36 mouse cellular contexts compared by ENCODE assay signal in genomic region chr17:28581056-28581455, GRCm38 (mm10). TPM values are rescaled to one million over a fixed set of nuclear protein-coding genes. Genes with fewer than 3 reads are reported as not detected.
A peak's percentile ranks its signal among the peaks of the same experiment; 100 is the strongest.
DNase-seq lines count a peak whose midpoint lies in the region; ATAC-seq and TF ChIP-seq lines count a peak whose summit lies in the region.
"Had no signal": no experiment of that assay in that cellular context is flagged by ENCODE, and none has a peak within 500 bp of the region (broad histone marks: within the 10 kb centered on the region; RNA-seq: fewer than 3 reads in every experiment).

No protein-coding gene starts in this region.

- no peaks in the 10 kb centered on the region for H3K36me3 ChIP-seq in intestine, postnatal 0 days (ENCODE audit: control insufficient read depth, insufficient read depth)
- no peaks in the 10 kb centered on the region for H3K36me3 ChIP-seq in intestine, embryonic 16.5 days (ENCODE audit: control insufficient read depth, insufficient read depth, low read length)
- H3K36me3 ChIP-seq in lung, embryonic 14.5 days (ENCODE audit: insufficient read depth) = no peaks in the 10 kb centered on the region
- H3K36me3 ChIP-seq: forebrain, embryonic 15.5 days; heart, embryonic 12.5 days; liver, embryonic 13.5 days; midbrain, embryonic 10.5 days; neural tube, embryonic 15.5 days had no signal

- H3K4me3 ChIP-seq in intestine, postnatal 0 days (ENCODE audit: low read depth, low read length) = no peak overlapping the region
- H3K4me3 ChIP-seq in intestine, embryonic 16.5 days (ENCODE audit: low read length) = no peak overlapping the region
- no peak overlapping the region for H3K4me3 ChIP-seq in lung, embryonic 14.5 days (ENCODE audit: low read depth, low read length)
- H3K4me3 ChIP-seq: forebrain, embryonic 15.5 days; gastrocnemius, adult 2 months; heart, embryonic 12.5 days; liver, embryonic 13.5 days; midbrain, embryonic 10.5 days; neural tube, embryonic 15.5 days had no signal

- no peaks in the 10 kb centered on the region for H3K4me1 ChIP-seq in intestine, postnatal 0 days (replicated peaks; ENCODE audit: control insufficient read depth, insufficient read depth, low read length)
- no peaks in the 10 kb centered on the region for H3K4me1 ChIP-seq in intestine, embryonic 16.5 days (ENCODE audit: control insufficient read depth, insufficient read depth, low read length)
- H3K4me1 ChIP-seq in lung, embryonic 14.5 days (ENCODE audit: insufficient read depth) = no peaks in the 10 kb centered on the region
- H3K4me1 ChIP-seq: forebrain, embryonic 15.5 days; heart, embryonic 12.5 days; liver, embryonic 13.5 days had no signal

- WGBS in intestine, postnatal 0 days = 56% methylated on average over 2 of the region's 2 CpGs
- 53% methylated on average over 2 of the region's 2 CpGs for WGBS in intestine, embryonic 16.5 days
- 47% methylated on average over 2 of the region's 2 CpGs for WGBS in lung, embryonic 14.5 days

- H3K27me3 ChIP-seq in intestine, postnatal 0 days (replicated peaks; ENCODE audit: control insufficient read depth, insufficient read depth, low read length) = no peaks in the 10 kb centered on the region
- H3K27me3 ChIP-seq in intestine, embryonic 16.5 days (replicated peaks; ENCODE audit: control insufficient read depth, insufficient read depth, low read length) = no peaks in the 10 kb centered on the region
- H3K27me3 ChIP-seq in lung, embryonic 14.5 days (ENCODE audit: insufficient read depth, low read length) = no peaks in the 10 kb centered on the region
- H3K27me3 ChIP-seq: forebrain, embryonic 15.5 days; liver, embryonic 13.5 days; neural tube, embryonic 15.5 days had no signal

- H3K9ac ChIP-seq in intestine, postnatal 0 days (ENCODE audit: low read depth, low read length) = no peak overlapping the region
- H3K9ac ChIP-seq in intestine, embryonic 16.5 days (ENCODE audit: low read depth, low read length) = no peak overlapping the region
- H3K9ac ChIP-seq in lung, embryonic 14.5 days = no peak overlapping the region
- H3K9ac ChIP-seq: forebrain, embryonic 15.5 days; heart, embryonic 12.5 days; hindbrain, embryonic 14.5 days; liver, embryonic 13.5 days; neural tube, embryonic 15.5 days had no signal

- no peak overlapping the region for H3K4me2 ChIP-seq in intestine, postnatal 0 days (replicated peaks; ENCODE audit: low read depth)
- no peak overlapping the region for H3K4me2 ChIP-seq in intestine, embryonic 16.5 days (ENCODE audit: low read depth, low read length)
- H3K4me2 ChIP-seq in lung, embryonic 14.5 days = no peak overlapping the region
- H3K4me2 ChIP-seq: forebrain, embryonic 15.5 days; heart, embryonic 12.5 days; hindbrain, embryonic 14.5 days; liver, embryonic 13.5 days; neural tube, embryonic 15.5 days had no signal

- no peak for DNase-seq in lung, embryonic 14.5 days
- DNase-seq in lung, postnatal 25 days (ENCODE audit: low spot score) = no peak
- peak; percentile 38 for DNase-seq in R1 (ENCODE audit: low read depth, low spot score)
- peak; percentile 24 for DNase-seq in retina, postnatal 1 day
- no peak for DNase-seq in natural killer cell, adult 2 months (ENCODE audit: low spot score in 2 of 2)
- DNase-seq: cerebellum, adult 18-20 months; gastrocnemius, postnatal 36 days had no signal

- peak; percentile 34; the same call in 1 of the 2 replicates for TF ChIP-seq CTCF in intestine, postnatal 0 days (IDR thresholded peaks at IDR 0.05; ENCODE audit: low read depth)
- TF ChIP-seq CTCF in lung, embryonic 14.5 days (IDR thresholded peaks at IDR 0.05; ENCODE audit: low read depth) = 0 out of 2 replicates have a peak, but pooled peaks have one; percentile 7

- H3K9me3 ChIP-seq in intestine, postnatal 0 days (ENCODE audit: control insufficient read depth) = no peaks in the 10 kb centered on the region
- no peaks in the 10 kb centered on the region for H3K9me3 ChIP-seq in intestine, embryonic 16.5 days (ENCODE audit: control insufficient read depth, low read length)
- H3K9me3 ChIP-seq in lung, embryonic 14.5 days (ENCODE audit: low read depth, low read length) = no peaks in the 10 kb centered on the region
- H3K9me3 ChIP-seq: forebrain, embryonic 15.5 days; G1E; heart, embryonic 12.5 days; liver, embryonic 13.5 days; midbrain, embryonic 10.5 days; neural tube, embryonic 15.5 days had no signal

- no peak overlapping the region for H3K27ac ChIP-seq in intestine, postnatal 0 days (ENCODE audit: low read depth, low read length)
- H3K27ac ChIP-seq in intestine, embryonic 16.5 days (ENCODE audit: low read length) = no peak overlapping the region
- H3K27ac ChIP-seq in lung, embryonic 14.5 days (ENCODE audit: low read depth) = no peak overlapping the region
- H3K27ac ChIP-seq: forebrain, embryonic 15.5 days; gastrocnemius, adult 2 months; hindbrain, embryonic 14.5 days; liver, embryonic 13.5 days; midbrain, embryonic 10.5 days; neural tube, embryonic 15.5 days had no signal

- no peak for ATAC-seq in intestine, postnatal 0 days
- no peak for ATAC-seq in intestine, embryonic 16.5 days
- ATAC-seq in lung, embryonic 14.5 days (ENCODE audit: insufficient read depth) = no peak
- ATAC-seq in erythroblast, adult 5-6 weeks (replicated peaks; ENCODE audit: low FRiP score, poor library complexity, severe bottlenecking) = no peak
- ATAC-seq: forebrain, embryonic 15.5 days; inflammation-experienced regulatory T-cells, adult 6 months; Patski had no signal

RNA-seq across cellular contexts. Expression of gene Lhfpl5, which starts 5.6 kb away (rescaled TPM):
- 0.90 and 1.3 TPM in 2 replicates for polyA plus RNA-seq in intestine, postnatal 0 days (2015; fragmentation: Nextera tagmentation; extraction: Ambion mirVana)
- 0.92 and 1.0 TPM in 2 replicates for polyA plus RNA-seq in intestine, embryonic 16.5 days (2015; fragmentation: Nextera tagmentation; extraction: Ambion mirVana)
- polyA plus RNA-seq in lung, embryonic 14.5 days (2014; fragmentation: Nextera tagmentation; extraction: Ambion mirVana) = 0.20 and 0.32 TPM in 2 replicates
- total RNA-seq in erythroblast, adult 5-6 weeks (2015; ENCODE audit: low replicate concordance) = not detected in 2 replicates
- total RNA-seq in erythroblast, adult 5-6 weeks (2017; ENCODE audit: low replicate concordance) = not detected in 2 replicates
- total RNA-seq: G1E; gastrocnemius, adult 2 months; gastrocnemius, postnatal 36 days; heart, adult 18-20 months; hematopoietic stem cell, adult 5-6 weeks; megakaryocyte progenitor cell, adult 5-6 weeks; monocyte, adult 5-6 weeks had no signal
- polyA plus RNA-seq: G1E; liver, embryonic 13.5 days; lung, adult 2 months; spleen, adult 2 months had no signal

RNA-seq across cellular contexts. Expression of gene Clps, which starts 20.5 kb away (rescaled TPM):
- polyA plus RNA-seq in intestine, postnatal 0 days (2015; fragmentation: Nextera tagmentation; extraction: Ambion mirVana) = 104 and 125 TPM in 2 replicates
- 1,810 and 2,508 TPM in 2 replicates for polyA plus RNA-seq in intestine, embryonic 16.5 days (2015; fragmentation: Nextera tagmentation; extraction: Ambion mirVana)
- 0.33 and 0.80 TPM in 2 replicates for polyA plus RNA-seq in lung, embryonic 14.5 days (2014; fragmentation: Nextera tagmentation; extraction: Ambion mirVana)
- total RNA-seq in erythroblast, adult 5-6 weeks (2015; ENCODE audit: low replicate concordance) = not detected in 2 replicates
- not detected in 2 replicates for total RNA-seq in erythroblast, adult 5-6 weeks (2017; ENCODE audit: low replicate concordance)
- total RNA-seq: adrenal gland, adult 18-20 months; adrenal gland, postnatal 25 days; CH12.LX; G1E; gastrocnemius, adult 2 months; gastrocnemius, postnatal 36 days; heart, adult 18-20 months; hematopoietic stem cell, adult 5-6 weeks; layer of hippocampus, postnatal 14 days; left cerebral cortex, postnatal 4 days; megakaryocyte progenitor cell, adult 5-6 weeks; monocyte, adult 5-6 weeks had no signal
- polyA plus RNA-seq: brain, embryonic 14.5 days; embryonic facial prominence, embryonic 11.5 days; forebrain, embryonic 15.5 days; G1E; heart, postnatal 0 days; hindbrain, embryonic 14.5 days; inflammation-experienced regulatory T-cells, adult 6 months; midbrain, embryonic 10.5 days; neural tube, embryonic 15.5 days; Patski had no signal

RNA-seq across cellular contexts. Expression of gene Clpsl2, which starts 31.8 kb away (rescaled TPM):
- not detected in 2 replicates for polyA plus RNA-seq in intestine, postnatal 0 days (2015; fragmentation: Nextera tagmentation; extraction: Ambion mirVana)
- polyA plus RNA-seq in intestine, embryonic 16.5 days (2015; fragmentation: Nextera tagmentation; extraction: Ambion mirVana) = not detected in 2 replicates
- polyA plus RNA-seq in lung, embryonic 14.5 days (2014; fragmentation: Nextera tagmentation; extraction: Ambion mirVana) = not detected in 2 replicates
- total RNA-seq in erythroblast, adult 5-6 weeks (2015; ENCODE audit: low replicate concordance) = not detected in 2 replicates
- not detected in 2 replicates for total RNA-seq in erythroblast, adult 5-6 weeks (2017; ENCODE audit: low replicate concordance)
- total RNA-seq: adrenal gland, adult 18-20 months; adrenal gland, postnatal 25 days; CH12.LX; G1E; gastrocnemius, adult 2 months; gastrocnemius, postnatal 36 days; heart, adult 18-20 months; hematopoietic stem cell, adult 5-6 weeks; layer of hippocampus, postnatal 14 days; left cerebral cortex, postnatal 4 days; megakaryocyte progenitor cell, adult 5-6 weeks; monocyte, adult 5-6 weeks had no signal
- polyA plus RNA-seq: embryonic facial prominence, embryonic 11.5 days; forebrain, embryonic 15.5 days; G1E; heart, embryonic 12.5 days; heart, postnatal 0 days; hindbrain, embryonic 14.5 days; inflammation-experienced regulatory T-cells, adult 6 months; limb, embryonic 14.5 days; liver, embryonic 13.5 days; lung, adult 2 months; midbrain, embryonic 10.5 days; neural tube, embryonic 15.5 days; Patski; spleen, adult 2 months; stomach, embryonic 14.5 days had no signal

RNA-seq across cellular contexts. Expression of gene Srpk1, which starts 41.5 kb away (rescaled TPM):
- polyA plus RNA-seq in intestine, postnatal 0 days (2015; fragmentation: Nextera tagmentation; extraction: Ambion mirVana) = 55.2 and 70.3 TPM in 2 replicates
- 72.0 and 83.2 TPM in 2 replicates for polyA plus RNA-seq in intestine, embryonic 16.5 days (2015; fragmentation: Nextera tagmentation; extraction: Ambion mirVana)
- 105 and 122 TPM in 2 replicates for polyA plus RNA-seq in lung, embryonic 14.5 days (2014; fragmentation: Nextera tagmentation; extraction: Ambion mirVana)
- total RNA-seq in erythroblast, adult 5-6 weeks (2015; ENCODE audit: low replicate concordance) = 13.6 and 43.2 TPM in 2 replicates
- total RNA-seq in erythroblast, adult 5-6 weeks (2017; ENCODE audit: low replicate concordance) = 22.6 and 43.2 TPM in 2 replicates

RNA-seq across cellular contexts. Expression of gene Armc12, which starts 50.5 kb away (rescaled TPM):
- polyA plus RNA-seq in intestine, postnatal 0 days (2015; fragmentation: Nextera tagmentation; extraction: Ambion mirVana) = not detected in 2 replicates
- not detected in 2 replicates for polyA plus RNA-seq in intestine, embryonic 16.5 days (2015; fragmentation: Nextera tagmentation; extraction: Ambion mirVana)
- polyA plus RNA-seq in lung, embryonic 14.5 days (2014; fragmentation: Nextera tagmentation; extraction: Ambion mirVana) = not detected in 2 replicates
- not detected in 2 replicates for total RNA-seq in erythroblast, adult 5-6 weeks (2015; ENCODE audit: low replicate concordance)
- not detected in 2 replicates for total RNA-seq in erythroblast, adult 5-6 weeks (2017; ENCODE audit: low replicate concordance)
- total RNA-seq: adrenal gland, adult 18-20 months; adrenal gland, postnatal 25 days; CH12.LX; G1E; gastrocnemius, adult 2 months; gastrocnemius, postnatal 36 days; heart, adult 18-20 months; hematopoietic stem cell, adult 5-6 weeks; layer of hippocampus, postnatal 14 days; left cerebral cortex, postnatal 4 days; megakaryocyte progenitor cell, adult 5-6 weeks had no signal
- polyA plus RNA-seq: embryonic facial prominence, embryonic 11.5 days; forebrain, embryonic 15.5 days; G1E; heart, embryonic 12.5 days; heart, postnatal 0 days; hindbrain, embryonic 14.5 days; liver, embryonic 13.5 days; lung, adult 2 months; midbrain, embryonic 10.5 days; neural tube, embryonic 15.5 days; Patski; stomach, embryonic 14.5 days had no signal

Comparison
In these comparisons a context has a peak if more than half of its experiments do, and no peak if none do; other contexts are left out.
1. DNase-seq: peak in R1 (single experiment) and retina, postnatal 1 day (single experiment); none in lung, embryonic 14.5 days (single experiment), lung, postnatal 25 days (single experiment) and natural killer cell, adult 2 months (0 of 2).
2. RNA of gene Clps, which starts 20.5 kb away (polyA plus RNA-seq): 1,810 to 2,508 TPM in intestine, embryonic 16.5 days and 104 to 125 TPM in intestine, postnatal 0 days; 0.33 to 0.80 TPM in lung, embryonic 14.5 days; every median in the first group is over 10 times any median in the second.